Mouse (Mus musculus): ENCODE results near the gene Tfpt.

Tfpt gene

DNA sequence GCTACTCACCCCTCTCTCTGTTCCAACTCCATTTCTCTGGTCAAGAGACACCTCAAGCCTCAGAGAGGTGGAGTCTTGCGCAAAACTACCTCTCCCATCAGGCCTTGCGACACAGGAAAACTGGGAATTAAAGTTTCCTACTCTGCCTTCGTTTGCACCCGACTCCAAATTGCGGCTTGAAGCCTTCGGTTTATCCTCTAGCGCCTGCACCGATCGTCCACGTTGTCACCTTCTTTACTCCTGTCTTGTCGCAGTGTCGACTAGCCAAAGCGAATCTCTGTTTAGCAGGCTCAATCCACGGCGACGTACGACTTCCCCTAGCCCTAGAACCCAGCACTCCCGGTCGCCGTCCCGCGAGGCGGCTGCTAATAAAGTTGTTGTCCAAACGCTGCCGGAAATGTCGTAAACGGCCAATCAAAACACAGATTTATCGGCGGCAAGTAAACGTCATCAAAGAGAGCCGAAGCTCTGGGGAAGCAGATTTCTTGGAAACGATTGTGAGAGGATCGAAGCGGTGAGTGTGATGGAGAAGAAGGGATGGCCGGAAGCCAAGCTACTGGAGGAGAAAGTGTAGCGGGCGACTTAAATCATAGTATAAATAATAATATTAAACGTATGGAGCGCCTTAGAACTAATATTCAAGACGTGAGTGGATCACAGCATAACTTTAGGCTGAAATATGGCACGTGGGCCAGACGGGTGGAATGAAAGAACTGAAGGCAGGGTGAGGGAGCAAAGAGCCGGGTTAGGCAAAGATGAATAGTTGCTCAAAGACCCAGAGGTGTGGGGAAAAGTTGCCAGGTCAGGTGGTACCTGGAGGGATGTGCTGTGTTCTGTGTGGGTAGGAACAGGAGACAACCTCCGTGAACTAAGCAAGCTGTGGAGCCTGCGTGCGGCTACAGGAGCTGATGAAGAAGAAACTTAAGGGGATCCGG, at the start of gene Tfpt, which contains the start of gene Prpf31:
Gene Tfpt, minus strand, starts transcription at position 387 of the 935 bp plus-strand sequence.
Gene Prpf31, plus strand, starts transcription at position 443 of the 935 bp plus-strand sequence.
- in situ Hi-C loops (cut with MboI; ENCODE audit: low pct_unique_long_range_greater_than_20kb in 1 of 2, low sequenced_read_pairs in 2 of 2, unreplicated experiment in 1 of 2) = loop anchor here in 1 of 2 experiments (5.0 to 10.0 kb wide), 2 partner anchors 32 to 855 kb away; no protein-coding TSS in a partner anchor

GRCm38 (mm10) chr7:3677342-3677741, 47.6 kb upstream of the Tfpt start, which contains the start of gene Tmc4:
Gene Tmc4 (minus strand): TSS chr7:3677553.
- in situ Hi-C loops (cut with MboI; ENCODE audit: low pct_unique_long_range_greater_than_20kb in 1 of 2, low sequenced_read_pairs in 2 of 2, unreplicated experiment in 1 of 2) = loop anchor here in 1 of 2 experiments (25.0 kb wide), 1 partner anchor 460 kb away; the partner anchor contains the start of gene Leng8

- in situ Hi-C loops (cut with MboI; ENCODE audit: low pct_unique_long_range_greater_than_20kb in 1 of 2, low sequenced_read_pairs in 2 of 2, unreplicated experiment in 1 of 2) = loop anchor here in 1 of 2 experiments (25.0 kb wide), 1 partner anchor 461 kb away; the partner anchor contains the start of gene Leng8
Measured at GRCm38 (mm10) chr7:3676371-3676770, 46.6 kb upstream of the Tfpt start.

DNA sequence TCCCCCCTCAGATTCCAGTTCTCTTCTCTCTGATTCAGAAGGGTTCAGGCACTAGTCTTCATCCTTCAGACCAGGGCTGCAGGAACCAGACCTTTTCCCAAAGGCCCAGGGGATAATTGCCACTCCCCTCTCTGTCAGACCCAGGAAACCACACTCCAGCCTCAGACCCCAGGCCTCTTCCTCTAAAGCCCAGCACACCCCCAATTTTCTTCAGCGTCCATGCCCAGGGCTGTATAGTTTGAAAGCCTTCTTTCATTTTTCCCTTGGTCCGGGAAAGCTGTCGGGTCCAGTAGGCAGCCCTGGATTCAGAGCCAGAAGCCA, 45.5 kb upstream of the Tfpt start:
- in situ Hi-C loops (cut with MboI; ENCODE audit: low pct_unique_long_range_greater_than_20kb in 1 of 2, low sequenced_read_pairs in 2 of 2, unreplicated experiment in 1 of 2) = loop anchor here in 1 of 2 experiments (25.0 kb wide), 1 partner anchor 462 kb away; the partner anchor contains the start of gene Leng8

DNA sequence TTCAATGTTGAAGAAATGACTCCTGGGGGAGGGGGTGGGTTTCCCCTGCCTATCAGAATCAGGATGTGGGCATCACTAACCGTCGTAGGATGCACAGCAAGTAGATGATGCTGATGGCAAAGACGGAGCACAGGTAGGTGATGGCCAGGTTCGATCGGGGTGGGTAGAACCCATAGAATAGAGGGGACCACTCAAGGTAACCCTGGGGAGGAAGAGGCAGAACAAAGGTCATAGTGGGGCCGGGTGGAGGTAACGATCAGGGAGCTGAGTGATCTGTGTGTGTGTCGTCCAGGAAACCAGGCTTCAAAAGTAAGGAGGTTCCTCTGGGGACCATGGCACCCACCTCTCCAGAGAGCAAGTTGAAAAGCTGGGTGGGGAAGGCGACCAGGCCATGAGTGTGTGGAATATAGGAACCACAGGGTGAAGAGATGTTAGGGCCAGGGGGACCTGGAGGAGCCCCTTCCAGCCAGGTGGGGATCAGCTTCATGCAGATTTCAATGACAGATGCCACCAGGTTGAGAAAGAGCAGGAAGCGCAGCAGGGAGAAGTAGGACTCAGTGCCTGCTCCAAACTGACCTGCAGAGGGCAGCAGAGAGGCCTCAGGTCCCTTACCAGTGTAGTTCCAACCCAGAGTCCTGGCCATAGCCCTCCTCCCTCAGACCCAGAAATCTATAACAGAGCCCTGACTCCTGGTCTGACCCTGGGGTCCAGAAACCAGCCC, 44.9 kb upstream of the Tfpt start:
- in situ Hi-C loops (cut with MboI; ENCODE audit: low pct_unique_long_range_greater_than_20kb in 1 of 2, low sequenced_read_pairs in 2 of 2, unreplicated experiment in 1 of 2) = loop anchor here in 1 of 2 experiments (25.0 kb wide), 1 partner anchor 463 kb away; the partner anchor contains the start of gene Leng8

GRCm38 (mm10) chr7:3666921-3667391, 37.2 kb upstream of the Tfpt start:
- in situ Hi-C loops (cut with MboI; ENCODE audit: low pct_unique_long_range_greater_than_20kb in 1 of 2, low sequenced_read_pairs in 2 of 2, unreplicated experiment in 1 of 2) = no loop called here

- in situ Hi-C loops (cut with MboI; ENCODE audit: low pct_unique_long_range_greater_than_20kb in 1 of 2, low sequenced_read_pairs in 2 of 2, unreplicated experiment in 1 of 2) = no loop called here
Measured at GRCm38 (mm10) chr7:3665215-3666114, 35.7 kb upstream of the Tfpt start, which contains the start of gene Leng1. Gene Leng1 (minus strand): TSS chr7:3665840.

- in situ Hi-C loops (cut with MboI; ENCODE audit: low pct_unique_long_range_greater_than_20kb in 1 of 2, low sequenced_read_pairs in 2 of 2, unreplicated experiment in 1 of 2) = loop anchor here in 1 of 2 experiments (5.0 kb wide), 1 partner anchor 37 kb away; the partner anchor contains the start of genes Prpf31 and Tfpt
Measured at GRCm38 (mm10) chr7:3664524-3665214, 34.9 kb upstream of the Tfpt start.

- in situ Hi-C loops (cut with MboI; ENCODE audit: low pct_unique_long_range_greater_than_20kb in 1 of 2, low sequenced_read_pairs in 2 of 2, unreplicated experiment in 1 of 2) = no loop called here
Measured at GRCm38 (mm10) chr7:3658578-3658977, 28.8 kb upstream of the Tfpt start.

- in situ Hi-C loops (cut with MboI; ENCODE audit: low pct_unique_long_range_greater_than_20kb in 1 of 2, low sequenced_read_pairs in 2 of 2, unreplicated experiment in 1 of 2) = no loop called here
Measured at GRCm38 (mm10) chr7:3656966-3657365, 27.2 kb upstream of the Tfpt start.

GRCm38 (mm10) chr7:3646641-3647040, 16.9 kb upstream of the Tfpt start:
- in situ Hi-C loops (cut with MboI; ENCODE audit: low pct_unique_long_range_greater_than_20kb in 1 of 2, low sequenced_read_pairs in 2 of 2, unreplicated experiment in 1 of 2) = no loop called here

- in situ Hi-C loops (cut with MboI; ENCODE audit: low pct_unique_long_range_greater_than_20kb in 1 of 2, low sequenced_read_pairs in 2 of 2, unreplicated experiment in 1 of 2) = no loop called here
Measured at GRCm38 (mm10) chr7:3646188-3646587, 16.5 kb upstream of the Tfpt start.

GRCm38 (mm10) chr7:3645488-3646025, 15.8 kb upstream of the Tfpt start:
- in situ Hi-C loops (cut with MboI; ENCODE audit: low pct_unique_long_range_greater_than_20kb in 1 of 2, low sequenced_read_pairs in 2 of 2, unreplicated experiment in 1 of 2) = no loop called here

DNA sequence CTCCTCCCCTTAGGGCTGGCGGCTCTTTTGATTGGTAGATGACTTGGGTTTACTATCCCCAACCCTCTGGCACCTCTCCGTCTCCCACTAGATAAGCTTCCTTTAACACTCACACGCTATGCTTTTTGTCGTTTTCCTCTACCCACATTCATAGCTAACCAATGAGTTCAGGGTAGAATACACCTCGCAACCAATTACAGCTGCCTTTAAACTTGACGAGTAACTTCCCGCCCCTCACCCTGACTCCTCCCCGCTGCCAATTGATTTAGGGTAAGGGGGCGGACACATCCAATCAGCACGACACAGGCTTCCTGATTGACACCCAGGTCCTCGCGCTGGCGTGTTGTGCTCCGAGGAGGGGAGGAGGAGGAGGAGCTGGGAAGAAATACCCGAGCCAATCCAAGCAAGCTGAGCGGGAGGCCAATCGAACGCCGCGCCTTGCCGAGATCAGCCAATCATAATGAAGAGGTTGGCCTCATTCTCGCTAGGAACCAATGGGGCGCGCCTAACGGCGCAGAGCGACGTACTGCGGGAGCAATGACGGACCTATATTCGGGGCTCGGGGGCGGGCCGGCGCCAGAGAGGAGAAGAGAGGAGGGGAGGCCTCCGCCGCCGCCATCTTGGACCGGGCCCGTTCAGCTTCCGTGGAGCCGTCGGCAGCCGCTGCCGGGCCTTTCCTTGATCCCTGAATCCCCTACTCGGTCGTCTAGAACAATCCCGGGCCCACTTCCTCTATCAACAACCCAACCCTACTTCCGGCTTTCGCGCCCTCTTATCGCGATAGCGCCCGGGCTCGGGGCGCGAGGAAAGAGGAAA, 15.2 kb upstream of the Tfpt start, which contains the start of gene Cnot3:
Gene Cnot3, plus strand, starts transcription at position 597 of the 816 bp plus-strand sequence.
- in situ Hi-C loops (cut with MboI; ENCODE audit: low pct_unique_long_range_greater_than_20kb in 1 of 2, low sequenced_read_pairs in 2 of 2, unreplicated experiment in 1 of 2) = no loop called here

GRCm38 (mm10) chr7:3644348-3644671, 14.6 kb upstream of the Tfpt start:
- in situ Hi-C loops (cut with MboI; ENCODE audit: low pct_unique_long_range_greater_than_20kb in 1 of 2, low sequenced_read_pairs in 2 of 2, unreplicated experiment in 1 of 2) = no loop called here

GRCm38 (mm10) chr7:3643843-3644242, 14.1 kb upstream of the Tfpt start:
- in situ Hi-C loops (cut with MboI; ENCODE audit: low pct_unique_long_range_greater_than_20kb in 1 of 2, low sequenced_read_pairs in 2 of 2, unreplicated experiment in 1 of 2) = no loop called here
